Mouse (Mus musculus) R1 (cell line): Measurements from ENCODE around the gene Olfr1047.
"Not testable (repeated sequence)": the region's sequence is repeated elsewhere in the genome, so short reads cannot be mapped to it uniquely, and the experiment has no call there.

Source experiments
- DNase-seq: peaks from one replicate; pipeline ENCODE4 v3.0.0-alpha.2; 2018; ENCODE audit warnings: low read depth, low spot score

The Olfr1047 gene

DNA sequence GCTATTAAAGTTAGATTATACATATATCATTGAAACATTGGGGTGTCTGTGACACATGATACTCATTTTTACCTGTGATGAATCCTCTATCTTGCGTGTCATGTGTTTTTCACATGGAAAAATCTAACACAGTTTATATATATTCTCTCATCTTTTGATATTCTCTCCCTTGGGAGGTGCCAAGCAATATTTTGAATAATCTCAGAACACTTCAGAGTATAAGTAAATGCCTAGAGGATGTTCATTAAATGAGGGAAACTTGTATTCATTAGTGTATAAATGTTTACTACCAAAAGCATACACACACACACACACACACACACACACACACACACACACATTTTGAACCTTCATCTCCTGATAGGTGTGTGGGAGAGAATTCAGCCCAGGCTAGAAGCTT, at the start of gene Olfr1047:
TSS of gene Olfr1047 (minus strand) at position 101 of the 400 bp plus-strand sequence.
- DNase-seq, result no peak

DNA sequence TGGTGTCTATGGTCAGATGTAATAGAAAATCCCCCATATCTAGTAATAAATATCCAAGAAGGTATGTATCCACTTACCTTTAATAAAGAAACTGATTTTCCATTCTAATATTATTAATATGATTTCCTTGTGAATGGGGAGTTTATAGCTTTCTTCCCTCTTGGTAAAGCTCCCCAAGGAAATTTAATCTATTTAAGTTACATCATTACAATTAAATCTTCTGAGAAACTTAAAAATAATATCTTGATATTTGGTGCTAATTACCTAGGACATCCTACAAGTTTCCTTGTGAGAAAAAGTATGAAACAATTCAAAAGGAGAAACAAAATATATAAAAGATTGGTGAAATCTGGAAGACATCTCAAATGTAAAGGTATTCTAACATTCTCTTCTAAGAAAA, 47.8 kb upstream of the Olfr1047 start, which contains the start of gene Olfr1051:
TSS of gene Olfr1051 (minus strand) at position 101 of the 400 bp plus-strand sequence.
- not testable (repeated sequence) for DNase-seq

- not testable (repeated sequence) for DNase-seq
Measured at GRCm38 (mm10) chr2:86258228-86258627, 27.0 kb upstream of the Olfr1047 start, which contains the start of gene Olfr1049. TSS of gene Olfr1049 (minus strand) at chr2:86258328.

DNA sequence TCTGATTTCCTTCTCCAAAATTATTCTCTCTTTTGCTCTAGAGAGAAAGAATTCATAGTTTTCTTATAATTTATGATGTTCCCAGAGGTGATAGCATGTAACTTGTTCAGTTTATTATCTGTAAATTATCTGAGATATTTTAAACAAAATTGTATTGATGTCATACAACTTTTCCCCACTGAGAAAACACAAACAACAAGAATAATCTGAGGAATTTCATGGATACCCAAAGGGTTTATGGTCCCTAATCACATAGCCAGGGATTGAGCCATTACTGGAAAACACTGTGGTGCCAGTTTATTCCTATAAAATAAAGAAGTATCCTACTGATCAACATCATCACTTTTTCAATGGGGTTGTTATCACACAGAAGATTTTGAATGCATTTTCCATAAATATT, 9.0 kb upstream of the Olfr1047 start, which contains the start of gene Olfr1048:
TSS of gene Olfr1048 (minus strand) at position 101 of the 400 bp plus-strand sequence.
- DNase-seq, result no peak

DNA sequence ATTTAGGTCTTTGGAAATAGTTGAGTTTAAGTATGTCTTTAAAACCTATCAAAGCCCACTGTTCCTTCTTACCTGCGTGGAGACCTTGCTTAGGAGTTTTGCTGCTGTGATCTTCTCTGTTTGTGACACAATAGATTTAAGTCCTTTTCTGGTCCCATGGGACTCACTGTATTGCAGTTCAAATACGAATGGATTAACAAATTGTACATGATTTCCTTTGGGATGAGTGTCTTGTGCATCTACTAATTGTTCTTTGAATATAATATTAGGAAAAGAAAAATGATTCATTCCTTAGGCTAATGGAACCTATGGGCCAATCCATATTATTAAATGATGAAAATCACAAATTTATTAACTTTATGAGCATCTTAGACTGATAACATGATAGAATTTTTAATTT, 12.0 kb downstream of the Olfr1047 start, which contains the start of gene Olfr1046:
TSS of gene Olfr1046 (minus strand) at position 101 of the 400 bp plus-strand sequence.
- DNase-seq, result no peak

DNA sequence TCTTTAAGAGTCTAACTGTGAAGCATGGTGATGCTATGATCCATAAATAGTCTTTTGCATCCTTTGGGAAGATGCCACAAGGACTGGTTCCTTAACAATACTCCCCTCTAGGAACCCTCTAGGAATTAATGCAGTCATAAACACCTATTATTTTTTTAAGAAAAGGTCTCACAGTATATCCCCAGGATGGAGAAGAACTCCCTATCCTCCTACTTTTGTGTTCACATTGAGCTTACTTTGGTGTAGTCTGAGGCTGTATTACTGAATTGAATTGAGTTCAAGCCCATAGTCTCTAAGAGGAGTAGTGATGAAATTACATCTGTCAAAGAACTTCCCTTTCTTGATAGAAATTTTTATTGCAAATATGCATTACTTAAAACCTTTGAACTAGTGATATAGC, 28.3 kb downstream of the Olfr1047 start, which contains the start of gene Olfr1045:
TSS of gene Olfr1045 (minus strand) at position 101 of the 400 bp plus-strand sequence.
- no peak for DNase-seq

DNA sequence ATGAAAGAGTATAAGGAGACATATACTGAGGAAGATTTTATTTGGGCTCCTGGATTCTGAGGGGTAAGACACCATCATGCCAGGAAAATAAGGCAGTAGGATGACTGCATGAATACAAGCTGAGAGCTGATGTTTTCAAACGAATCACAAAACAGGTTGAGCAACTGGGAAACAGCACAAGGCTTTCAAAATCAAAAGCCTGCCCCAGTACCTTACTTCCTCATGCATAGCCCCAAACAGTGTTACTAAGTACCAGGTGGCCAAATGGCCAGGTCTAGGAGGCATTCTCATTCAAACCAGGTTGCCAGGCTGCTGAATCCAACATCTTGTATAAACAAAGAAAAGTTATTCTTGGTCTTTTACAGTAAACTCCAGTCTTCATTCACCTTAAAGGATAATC, 35.3 kb downstream of the Olfr1047 start:
- no peak for DNase-seq

- no peak for DNase-seq
Measured at GRCm38 (mm10) chr2:86185583-86185982, 45.6 kb downstream of the Olfr1047 start, which contains the start of gene Olfr52. TSS of gene Olfr52 (minus strand) at chr2:86185683.

- peak; percentile 53 for DNase-seq
Measured at GRCm38 (mm10) chr2:86179950-86180349, 51.3 kb downstream of the Olfr1047 start.

- no peak for DNase-seq
Measured at GRCm38 (mm10) chr2:86177720-86178119, 53.5 kb downstream of the Olfr1047 start, which contains the start of gene Olfr1044. TSS of gene Olfr1044 (minus strand) at chr2:86177820.
